Mouse (Mus musculus): ENCODE measurements around the gene Vmn2r26.
"Not testable (repeated sequence)": the region's sequence is repeated elsewhere in the genome, so short reads cannot be mapped to it uniquely, and the experiment has no call there.

Vmn2r26 gene

DNA sequence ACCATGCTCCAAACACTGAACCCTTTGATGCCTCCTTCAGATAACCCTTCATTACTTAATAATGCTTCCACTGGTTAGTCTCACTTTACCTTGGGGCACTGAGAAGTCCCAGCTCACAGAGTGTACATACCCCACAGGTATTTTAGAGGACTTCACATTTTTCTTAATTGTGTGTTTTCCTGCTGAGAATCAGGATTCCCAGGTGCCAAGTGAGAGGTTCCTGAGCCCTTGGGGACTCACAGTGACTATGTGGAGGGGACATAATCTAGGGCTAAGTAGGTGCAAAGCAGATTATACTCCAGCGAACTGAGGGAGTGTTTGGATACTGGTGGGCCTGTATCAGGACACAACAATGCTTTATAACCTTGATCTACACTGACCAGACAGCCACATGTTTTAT lies at the start of gene Vmn2r26:
Gene Vmn2r26, plus strand, starts transcription at position 301 of the 400 bp plus-strand sequence.
- DNase-seq (ENCODE audit: low spot score): not testable (repeated sequence)

DNA sequence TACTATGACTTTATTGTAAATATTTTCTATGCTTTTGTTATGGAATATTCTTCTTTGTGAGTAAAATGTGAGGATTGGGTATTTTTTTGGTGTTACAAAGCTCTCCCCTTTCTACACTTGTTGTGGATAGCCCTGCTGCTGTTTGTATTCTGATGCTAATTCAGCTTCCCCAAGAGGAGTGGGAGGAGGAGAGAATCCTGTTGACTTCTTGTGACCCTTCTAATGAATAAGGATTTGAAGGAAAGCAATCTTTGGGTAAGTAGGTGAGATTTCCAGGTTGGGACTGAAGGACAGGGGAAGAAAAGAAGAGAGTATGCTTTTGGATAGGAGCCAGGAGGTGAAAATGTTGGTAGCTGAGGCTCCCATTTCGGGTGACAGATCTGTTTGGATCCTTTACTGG lies 3.5 kb upstream of the Vmn2r26 start:
- DNase-seq (ENCODE audit: low spot score): no peak

DNA sequence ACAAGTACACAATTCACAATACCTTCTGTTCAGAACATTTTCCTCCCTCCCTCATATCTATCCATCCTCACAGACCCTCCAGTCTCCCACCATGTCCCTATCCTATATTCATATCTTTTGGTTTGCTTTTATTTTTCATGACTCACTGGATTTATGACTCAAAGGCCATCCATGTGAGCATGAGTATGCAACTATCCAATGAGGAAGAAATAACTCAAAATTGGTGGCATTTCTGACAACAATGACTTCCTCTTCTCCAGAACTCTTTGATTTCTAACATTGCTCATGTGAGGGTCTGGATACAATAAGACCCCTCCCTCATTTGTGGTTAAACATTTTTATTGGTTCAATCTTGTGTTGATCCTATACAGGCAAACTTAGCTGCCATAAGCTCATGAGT lies 24.0 kb downstream of the Vmn2r26 start:
- no peak for DNase-seq (ENCODE audit: low spot score)

DNA sequence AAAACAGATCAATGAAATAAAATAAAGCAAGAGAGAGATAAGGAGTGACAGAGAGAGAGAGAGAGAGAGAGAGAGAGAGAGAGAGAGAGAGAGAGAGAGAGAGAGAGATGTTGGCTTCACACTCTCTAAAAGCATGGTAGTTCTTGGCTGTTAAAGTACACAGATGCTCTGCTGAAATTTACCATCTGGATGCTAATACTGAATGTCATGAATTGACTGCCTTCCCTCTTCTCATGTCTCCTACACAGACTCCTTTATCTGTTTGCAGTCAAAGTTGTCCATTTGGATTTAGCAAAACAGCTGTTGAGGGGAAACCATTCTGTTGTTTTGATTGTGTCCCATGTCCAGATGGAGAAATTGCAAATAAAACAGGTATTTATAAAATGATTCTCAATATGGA lies 29.2 kb downstream of the Vmn2r26 start:
- DNase-seq (ENCODE audit: low spot score): not testable (repeated sequence)

DNA sequence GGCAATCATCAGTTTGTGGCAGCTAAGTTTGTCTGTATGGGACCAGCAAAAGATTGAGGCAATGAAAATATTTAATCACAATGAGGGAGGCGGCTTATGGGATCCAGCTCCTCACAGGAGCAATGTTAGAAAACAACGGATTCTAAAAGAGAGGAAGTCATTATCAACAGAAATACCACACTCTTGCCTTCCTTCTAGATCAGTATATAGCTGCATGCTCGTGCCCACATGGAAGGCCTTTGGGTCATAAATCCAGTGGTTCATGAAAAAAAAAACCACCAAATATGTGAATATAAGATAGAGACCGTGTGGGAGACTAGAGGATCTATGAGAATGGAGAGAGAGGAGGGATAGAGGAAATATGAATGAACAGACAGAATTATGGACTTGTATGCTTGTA lies 78.0 kb downstream of the Vmn2r26 start:
- DNase-seq (ENCODE audit: low spot score): no peak

All from adipocyte (in vitro differentiated cells).